8 mouse cellular contexts compared by ENCODE assay signal in the genomic region with DNA sequence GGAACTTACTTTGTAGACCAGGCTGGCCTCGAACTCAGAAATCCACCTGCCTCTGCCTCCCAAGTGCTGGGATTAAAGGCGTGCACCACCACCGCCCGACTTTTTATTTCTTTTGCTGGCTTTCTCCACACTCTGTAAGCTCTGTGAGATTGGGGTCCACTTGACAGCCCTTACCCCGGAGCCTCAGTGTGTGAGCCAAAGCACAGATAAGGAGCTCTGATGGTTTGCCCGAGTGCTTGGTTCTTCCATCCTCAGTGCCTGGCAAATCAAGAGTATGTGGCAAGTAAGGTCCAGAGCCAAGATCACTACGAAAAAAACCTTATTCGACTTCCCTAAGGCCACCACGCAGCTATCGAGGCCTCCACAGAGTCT. TPM values are rescaled to one million over a fixed set of nuclear protein-coding genes. Genes with fewer than 3 reads are reported as not detected.
DNase-seq lines count a peak whose midpoint lies in the region; ATAC-seq and TF ChIP-seq lines count a peak whose summit lies in the region.

No protein-coding gene starts in this region.

- no peak for TF ChIP-seq POLR2A in kidney, adult 2 months (IDR thresholded peaks at IDR 0.05; ENCODE audit: low read depth, low read length)

- H3K4me1 ChIP-seq in kidney, adult 2 months (ENCODE audit: control insufficient read depth, insufficient read depth, low read length), result peaks cover 13% of the 10 kb centered on the region
- 0 out of 2 replicates have a peak, but pooled peaks cover 2% of the 10 kb centered on the region for H3K4me1 ChIP-seq in embryonic facial prominence, embryonic 14.5 days (ENCODE audit: control insufficient read depth, insufficient read depth, low read length)
- H3K4me1 ChIP-seq in intestine, embryonic 14.5 days (replicated peaks; ENCODE audit: control insufficient read depth, insufficient read depth, low read length), result peaks cover 6% of the 10 kb centered on the region; the same call in 1 of the 2 replicates
- peaks cover 9% of the 10 kb centered on the region for H3K4me1 ChIP-seq in midbrain, embryonic 14.5 days (ENCODE audit: control insufficient read depth, insufficient read depth, low read length)

- H3K4me3 ChIP-seq in kidney, adult 2 months (ENCODE audit: insufficient read depth, low read depth, low read length), result peak overlapping the region; percentile 24
- H3K4me3 ChIP-seq in embryonic facial prominence, embryonic 14.5 days (ENCODE audit: low read depth, low read length), result peak overlapping the region; percentile 46
- peak overlapping the region; percentile 41 for H3K4me3 ChIP-seq in intestine, embryonic 14.5 days (ENCODE audit: low read depth, low read length)
- H3K4me3 ChIP-seq in midbrain, embryonic 14.5 days (replicated peaks; ENCODE audit: low read depth, low read length), result peak overlapping the region; percentile 41

- H3K9ac ChIP-seq in embryonic facial prominence, embryonic 14.5 days (ENCODE audit: low read depth, low read length), result peak overlapping the region; percentile 75
- H3K9ac ChIP-seq in intestine, embryonic 14.5 days (ENCODE audit: low read length), result peak overlapping the region; percentile 48
- peak overlapping the region; percentile 65 for H3K9ac ChIP-seq in midbrain, embryonic 14.5 days (replicated peaks; ENCODE audit: low read length)

- DNase-seq in kidney, adult 2 months, result no peak
- DNase-seq in kidney, adult 8-10 months, result no peak
- DNase-seq in embryonic facial prominence, embryonic 14.5 days (ENCODE audit: low spot score), result no peak
- no peak for DNase-seq in intestine, embryonic 14.5 days (ENCODE audit: low spot score)
- no peak for DNase-seq in midbrain, embryonic 14.5 days
- DNase-seq in left cerebral cortex, postnatal 36 days (ENCODE audit: low spot score in 2 of 2), result no peak
- DNase-seq in frontal cortex, postnatal 25 days (ENCODE audit: low spot score in 2 of 2), result no peak
- DNase-seq in cerebellum, postnatal 14 days, result no peak

- H3K27me3 ChIP-seq in kidney, adult 2 months (replicated peaks; ENCODE audit: control insufficient read depth, insufficient read depth, low read length), result no peaks in the 10 kb centered on the region
- peaks cover 6% of the 10 kb centered on the region; the same call in 1 of the 2 replicates for H3K27me3 ChIP-seq in embryonic facial prominence, embryonic 14.5 days (replicated peaks; ENCODE audit: control insufficient read depth, insufficient read depth, low read length)
- H3K27me3 ChIP-seq in intestine, embryonic 14.5 days (replicated peaks; ENCODE audit: control insufficient read depth, insufficient read depth, low read length), result no peaks in the 10 kb centered on the region
- H3K27me3 ChIP-seq in midbrain, embryonic 14.5 days (ENCODE audit: control insufficient read depth, insufficient read depth, low read length), result no peaks in the 10 kb centered on the region

- H3K4me2 ChIP-seq in embryonic facial prominence, embryonic 14.5 days (ENCODE audit: low read depth, low read length), result peak overlapping the region; percentile 87
- H3K4me2 ChIP-seq in intestine, embryonic 14.5 days (ENCODE audit: low read length), result peak overlapping the region; percentile 73
- peak overlapping the region; percentile 76 for H3K4me2 ChIP-seq in midbrain, embryonic 14.5 days (ENCODE audit: low read length)

- ATAC-seq in embryonic facial prominence, embryonic 14.5 days (ENCODE audit: low read depth), result no peak
- no peak for ATAC-seq in intestine, embryonic 14.5 days (replicated peaks; ENCODE audit: low FRiP score, low TSS enrichment, low read depth)
- no peak for ATAC-seq in midbrain, embryonic 14.5 days (ENCODE audit: low FRiP score, low TSS enrichment)

- no peak for TF ChIP-seq CTCF in kidney, adult 2 months (conservative IDR thresholded peaks at IDR 0.05; ENCODE audit: insufficient read depth, insufficient read length, low read depth, low read length)

- WGBS in kidney, adult 2 months, result 26% methylated on average over 10 of the region's 10 CpGs
- WGBS in embryonic facial prominence, embryonic 14.5 days, result 31% methylated on average over 10 of the region's 10 CpGs
- WGBS in intestine, embryonic 14.5 days, result 25% methylated on average over 10 of the region's 10 CpGs
- WGBS in midbrain, embryonic 14.5 days, result 17% methylated on average over 10 of the region's 10 CpGs

- H3K36me3 ChIP-seq in kidney, adult 2 months (ENCODE audit: control insufficient read depth, insufficient read depth, low read length), result peaks cover 6% of the 10 kb centered on the region
- H3K36me3 ChIP-seq in embryonic facial prominence, embryonic 14.5 days (ENCODE audit: control insufficient read depth, insufficient read depth, low read length), result peaks cover 55% of the 10 kb centered on the region
- H3K36me3 ChIP-seq in intestine, embryonic 14.5 days (ENCODE audit: control insufficient read depth, insufficient read depth, low read length), result peaks cover 41% of the 10 kb centered on the region
- H3K36me3 ChIP-seq in midbrain, embryonic 14.5 days (ENCODE audit: control insufficient read depth, insufficient read depth, low read length), result peaks cover 49% of the 10 kb centered on the region

- intact Hi-C loops in left cerebral cortex, postnatal 36 days (cut with DNase I), result no loop called here

- no peak overlapping the region for H3K27ac ChIP-seq in kidney, adult 2 months (ENCODE audit: insufficient read depth, low read depth, low read length)
- H3K27ac ChIP-seq in embryonic facial prominence, embryonic 14.5 days (replicated peaks; ENCODE audit: low read depth, low read length), result no peak overlapping the region; the same call in 1 of the 2 replicates
- H3K27ac ChIP-seq in intestine, embryonic 14.5 days (ENCODE audit: low read depth), result no peak overlapping the region
- peak overlapping the region; percentile 80 for H3K27ac ChIP-seq in midbrain, embryonic 14.5 days (replicated peaks; ENCODE audit: low read depth, low read length)

- no peaks in the 10 kb centered on the region for H3K9me3 ChIP-seq in embryonic facial prominence, embryonic 14.5 days (ENCODE audit: control insufficient read depth, low read length)
- 0 out of 2 replicates have a peak, but pooled peaks cover 3% of the 10 kb centered on the region for H3K9me3 ChIP-seq in intestine, embryonic 14.5 days (ENCODE audit: control insufficient read depth, low read length)
- H3K9me3 ChIP-seq in midbrain, embryonic 14.5 days (ENCODE audit: control insufficient read depth, low read length), result no peaks in the 10 kb centered on the region

RNA-seq across cellular contexts. Expression of a gene that starts 2.9 kb away (rescaled TPM):
- polyA plus RNA-seq in kidney, adult 2 months (2012; rRNA removed), result 5.9 and 6.4 TPM in 2 replicates
- polyA plus RNA-seq in embryonic facial prominence, embryonic 14.5 days (2014; fragmentation: Nextera tagmentation; extraction: Ambion mirVana), result 3.3 and 5.4 TPM in 2 replicates
- polyA plus RNA-seq in intestine, embryonic 14.5 days (2014; fragmentation: Nextera tagmentation; extraction: Ambion mirVana), result 2.5 and 4.0 TPM in 2 replicates
- 7.3 and 7.8 TPM in 2 replicates for polyA plus RNA-seq in midbrain, embryonic 14.5 days (2014; fragmentation: Nextera tagmentation; extraction: Ambion mirVana)
- 10 to 100 TPM in 1 of 2 experiments, 1 to 10 TPM in 1; 9.3 to 14.2 TPM for total RNA-seq in left cerebral cortex, postnatal 36 days (2021)

RNA-seq across cellular contexts. Expression of a gene that starts 14.1 kb away (rescaled TPM):
- polyA plus RNA-seq in kidney, adult 2 months (2012; rRNA removed), result 73.8 and 79.1 TPM in 2 replicates
- 214 and 232 TPM in 2 replicates for polyA plus RNA-seq in embryonic facial prominence, embryonic 14.5 days (2014; fragmentation: Nextera tagmentation; extraction: Ambion mirVana)
- 221 and 234 TPM in 2 replicates for polyA plus RNA-seq in intestine, embryonic 14.5 days (2014; fragmentation: Nextera tagmentation; extraction: Ambion mirVana)
- polyA plus RNA-seq in midbrain, embryonic 14.5 days (2014; fragmentation: Nextera tagmentation; extraction: Ambion mirVana), result 234 and 394 TPM in 2 replicates
- 100 to 1,000 TPM; 245 to 295 TPM for total RNA-seq in left cerebral cortex, postnatal 36 days (2021)

RNA-seq across cellular contexts. Expression of a gene that starts 14.3 kb away (rescaled TPM):
- polyA plus RNA-seq in kidney, adult 2 months (2012; rRNA removed), result 23.5 and 24.3 TPM in 2 replicates
- 44.6 and 45.7 TPM in 2 replicates for polyA plus RNA-seq in embryonic facial prominence, embryonic 14.5 days (2014; fragmentation: Nextera tagmentation; extraction: Ambion mirVana)
- 50.5 and 53.4 TPM in 2 replicates for polyA plus RNA-seq in intestine, embryonic 14.5 days (2014; fragmentation: Nextera tagmentation; extraction: Ambion mirVana)
- polyA plus RNA-seq in midbrain, embryonic 14.5 days (2014; fragmentation: Nextera tagmentation; extraction: Ambion mirVana), result 72.2 and 81.9 TPM in 2 replicates
- 10 to 100 TPM; 52.0 to 55.2 TPM for total RNA-seq in left cerebral cortex, postnatal 36 days (2021)

RNA-seq across cellular contexts. Expression of a gene that starts 27.1 kb away (rescaled TPM):
- polyA plus RNA-seq in kidney, adult 2 months (2012; rRNA removed), result 159 and 197 TPM in 2 replicates
- polyA plus RNA-seq in embryonic facial prominence, embryonic 14.5 days (2014; fragmentation: Nextera tagmentation; extraction: Ambion mirVana), result 16.3 and 23.4 TPM in 2 replicates
- polyA plus RNA-seq in intestine, embryonic 14.5 days (2014; fragmentation: Nextera tagmentation; extraction: Ambion mirVana), result 21.9 and 27.4 TPM in 2 replicates
- 20.7 and 24.6 TPM in 2 replicates for polyA plus RNA-seq in midbrain, embryonic 14.5 days (2014; fragmentation: Nextera tagmentation; extraction: Ambion mirVana)
- 10 to 100 TPM; 17.1 to 19.0 TPM for total RNA-seq in left cerebral cortex, postnatal 36 days (2021)

RNA-seq across cellular contexts. Expression of a gene that starts 43.6 kb away (rescaled TPM):
- polyA plus RNA-seq in kidney, adult 2 months (2012; rRNA removed), result 102 and 137 TPM in 2 replicates
- polyA plus RNA-seq in embryonic facial prominence, embryonic 14.5 days (2014; fragmentation: Nextera tagmentation; extraction: Ambion mirVana), result 0.47 and 3.3 TPM in 2 replicates
- polyA plus RNA-seq in intestine, embryonic 14.5 days (2014; fragmentation: Nextera tagmentation; extraction: Ambion mirVana), result 2.2 and 3.1 TPM in 2 replicates
- not detected in 2 replicates for polyA plus RNA-seq in midbrain, embryonic 14.5 days (2014; fragmentation: Nextera tagmentation; extraction: Ambion mirVana)
- total RNA-seq in left cerebral cortex, postnatal 36 days (2021), result not detected
